Mouse (Mus musculus) kidney, adult 2 months (tissue): ENCODE measurements around the gene Cnga4. TPM values are rescaled to one million over a fixed set of nuclear protein-coding genes. Genes with fewer than 3 reads are reported as not detected.

ENCODE experiments used
- DNase-seq: peaks from one replicate; pipeline ENCODE4 v3.0.0; 2021
- H3K27ac ChIP-seq: fragments of 200-500 bp; 2 replicates; pipeline ENCODE4 v1.5.1; 2012; ENCODE audit warnings: low read depth, low read length, control low read depth, inconsistent platforms; ENCODE audit not compliant: insufficient read depth
- H3K27me3 ChIP-seq: fragments of 200-500 bp; replicated peaks from 2 replicates; pipeline ENCODE4 v1.6.1; 2012; ENCODE audit warnings: mild to moderate bottlenecking, moderate library complexity, low read length, inconsistent platforms; ENCODE audit not compliant: control insufficient read depth, insufficient read depth
- H3K36me3 ChIP-seq: fragments of 200-500 bp; 2 replicates; pipeline ENCODE4 v1.6.1; 2012; ENCODE audit warnings: mild to moderate bottlenecking, moderate library complexity, low read length, inconsistent platforms; ENCODE audit not compliant: control insufficient read depth, insufficient read depth
- H3K4me1 ChIP-seq: fragments of 200-500 bp; 2 replicates; pipeline ENCODE4 v1.6.1; 2011; ENCODE audit warnings: low read length; ENCODE audit not compliant: control insufficient read depth, insufficient read depth
- H3K4me3 ChIP-seq: fragments of 200-500 bp; 2 replicates; pipeline ENCODE4 v1.5.1; 2011; ENCODE audit warnings: mild to moderate bottlenecking, low read depth, low read length, control low read depth; ENCODE audit not compliant: insufficient read depth
- CTCF ChIP-seq: fragments of 200-500 bp; conservative IDR thresholded peaks from 2 replicates; pipeline ENCODE4 v1.5.1; 2011; ENCODE audit warnings: low read depth, mild to moderate bottlenecking, control low read depth, low read length, moderate library complexity, mixed read lengths; ENCODE audit not compliant: insufficient read depth, insufficient read length
- POLR2A ChIP-seq: fragments of 200-500 bp; IDR thresholded peaks from one replicate; pipeline ENCODE4 v1.6.1; 2011; ENCODE audit warnings: low read depth, low read length, control low read depth
- WGBS: fragments of 180-500 bp; shearing (Covaris S2); methylation state at CpG from one replicate; pipeline ENCODE4 v1.1.7; 2018; 5-methylcytosine and 5-hydroxymethylcytosine counted together
- polyA plus RNA-seq: library from polyadenylated mRNA; depleted of rRNA; stranded (reverse); fragments of >200 nt; gene quantifications from 2 replicates; pipeline ENCODE4 v1.2.3, GENCODE M21; 2012

Gene Cnga4
- polyA plus RNA-seq, 1 experiment, result 0.16 TPM

DNA sequence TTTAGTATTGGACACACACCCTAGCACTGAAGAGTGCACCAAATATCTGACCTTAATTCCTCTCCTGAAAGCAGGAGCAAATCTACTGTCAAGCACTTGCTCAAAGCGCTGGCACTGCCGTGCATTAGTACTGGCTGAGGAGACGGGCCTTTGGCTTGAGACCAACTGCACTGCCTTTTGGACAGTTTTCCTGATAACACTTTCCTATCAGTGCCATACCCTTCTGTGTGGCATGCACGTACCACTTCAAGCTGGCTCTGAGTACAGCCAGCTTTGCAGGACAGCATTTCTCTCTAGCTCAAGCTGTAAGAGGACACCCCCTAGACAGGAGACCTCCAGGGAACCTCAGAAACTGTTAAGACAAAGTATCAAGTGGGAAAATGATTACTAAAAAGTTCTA, 30.9 kb upstream of the Cnga4 start:
- WGBS, result 86% methylated on average over 4 of the region's 4 CpGs
- Histone ChIP-seq H3K36me3 (peaks cover 6% of the 10 kb centered on the region), H3K27me3 (no peaks in the 10 kb centered on the region), H3K4me3 (no peak overlapping the region), H3K27ac (no peak overlapping the region), H3K4me1 (no peaks in the 10 kb centered on the region)
- no peak for DNase-seq
- no peak for TF ChIP-seq CTCF
- no peak for TF ChIP-seq POLR2A

DNA sequence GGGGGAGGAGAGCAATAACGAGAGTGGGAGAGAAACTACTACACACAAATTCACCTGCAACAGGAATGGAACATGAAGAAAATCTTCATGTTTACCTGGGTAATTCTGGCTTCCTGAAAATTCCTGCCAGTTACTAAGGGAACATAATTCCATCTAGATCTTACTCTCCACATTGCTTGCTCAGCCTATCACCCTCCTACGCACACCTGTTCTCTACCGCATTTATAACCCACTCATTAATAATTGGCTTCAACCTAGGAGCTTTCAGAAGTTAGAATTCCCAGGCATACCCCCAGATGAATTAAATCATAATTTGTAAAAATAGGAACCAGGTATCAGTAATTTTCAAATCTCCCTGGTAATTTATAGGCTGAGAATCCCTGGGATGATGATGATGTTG, 30.4 kb upstream of the Cnga4 start:
- no peak for DNase-seq
- Histone ChIP-seq H3K4me3 (no peak overlapping the region), H3K27ac (no peak overlapping the region), H3K36me3 (peaks cover 10% of the 10 kb centered on the region), H3K27me3 (no peaks in the 10 kb centered on the region), H3K4me1 (no peaks in the 10 kb centered on the region)
- TF ChIP-seq CTCF (no peak), POLR2A (no peak)
- 94% methylated on average over 3 of the region's 3 CpGs for WGBS

DNA sequence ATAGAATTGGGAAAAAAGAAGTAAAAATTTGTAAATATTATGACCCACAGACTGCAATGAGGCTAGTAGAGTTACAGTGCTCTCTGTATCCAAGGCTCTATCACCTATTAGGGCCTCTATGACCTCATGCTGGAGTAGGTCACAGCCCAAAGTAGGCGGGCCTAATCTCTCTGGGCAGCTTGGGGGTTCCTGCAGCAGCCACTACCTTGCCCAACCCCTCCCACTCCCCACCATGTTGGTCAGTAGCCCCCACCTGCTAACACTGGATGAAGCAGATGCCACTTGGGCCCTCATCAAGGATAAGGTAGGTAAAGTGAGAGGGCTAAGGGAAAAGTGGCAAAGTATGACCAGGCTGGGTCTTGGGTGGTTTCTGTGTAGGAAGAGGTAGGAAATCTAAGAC, 29.5 kb upstream of the Cnga4 start, which contains the start of gene Gm5901:
Gene Gm5901 (plus strand): TSS at position 173 of the 400 bp plus-strand sequence.
- WGBS, result 92% methylated on average over 1 of the region's 1 CpGs
- Histone ChIP-seq H3K4me1 (no peaks in the 10 kb centered on the region), H3K27ac (no peak within 1 kb of the TSS), H3K36me3 (peaks cover 16% of the 10 kb centered on the region), H3K4me3 (no peak within 1 kb of the TSS), H3K27me3 (no peaks in the 10 kb centered on the region)
- no peak for DNase-seq
- TF ChIP-seq POLR2A (no peak), CTCF (no peak)

DNA sequence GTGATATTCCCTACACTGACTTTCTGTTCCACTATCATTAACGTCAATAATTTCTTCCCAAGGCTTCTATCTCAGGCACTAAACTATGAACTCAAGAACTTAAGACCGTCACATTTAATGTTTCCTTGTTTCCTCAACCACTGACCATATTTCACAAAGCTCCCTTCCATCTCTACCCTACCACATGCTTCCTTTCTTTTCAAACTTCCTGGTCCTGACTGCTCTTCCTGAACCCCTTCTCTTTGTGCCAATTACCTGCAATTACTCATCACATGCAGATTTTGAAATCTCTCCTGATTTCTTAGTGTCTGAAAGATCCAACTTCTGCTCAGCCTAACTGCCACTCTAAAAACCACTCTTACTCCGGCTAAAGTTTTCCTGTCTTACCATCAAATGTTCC, 24.0 kb upstream of the Cnga4 start:
- H3K27me3 ChIP-seq, result no peaks in the 10 kb centered on the region
- H3K27ac ChIP-seq, result no peak overlapping the region
- no peak for TF ChIP-seq CTCF
- TF ChIP-seq POLR2A, result no peak
- H3K4me3 ChIP-seq, result no peak overlapping the region
- H3K4me1 ChIP-seq, result no peaks in the 10 kb centered on the region
- DNase-seq, result no peak
- H3K36me3 ChIP-seq, result peaks cover 29% of the 10 kb centered on the region
- 95% methylated on average over 3 of the region's 3 CpGs for WGBS

DNA sequence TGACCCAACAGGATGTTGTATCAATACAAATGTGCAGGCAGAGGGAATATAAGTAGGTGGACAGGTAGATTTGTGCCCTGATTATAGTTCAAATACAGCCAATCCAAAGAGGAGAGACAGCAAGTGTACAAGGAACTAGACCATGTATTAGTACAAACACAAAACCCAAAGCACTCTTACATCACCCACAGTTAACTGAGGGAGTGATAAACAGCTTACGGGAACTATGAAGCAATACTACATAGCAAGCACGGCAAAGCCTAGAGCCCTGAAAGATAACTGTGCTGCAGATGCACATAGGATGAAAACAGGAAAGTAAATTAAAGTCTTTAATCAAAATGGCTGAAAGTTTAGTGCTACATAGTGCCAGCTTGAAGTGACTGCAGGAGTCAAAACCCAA, 16.7 kb upstream of the Cnga4 start:
- no peaks in the 10 kb centered on the region for H3K4me1 ChIP-seq
- H3K27ac ChIP-seq, result no peak overlapping the region
- DNase-seq, result no peak
- no peak overlapping the region for H3K4me3 ChIP-seq
- 96% methylated on average over 2 of the region's 2 CpGs for WGBS
- no peaks in the 10 kb centered on the region for H3K27me3 ChIP-seq
- peaks cover 11% of the 10 kb centered on the region for H3K36me3 ChIP-seq
- TF ChIP-seq POLR2A (no peak), CTCF (no peak)

DNA sequence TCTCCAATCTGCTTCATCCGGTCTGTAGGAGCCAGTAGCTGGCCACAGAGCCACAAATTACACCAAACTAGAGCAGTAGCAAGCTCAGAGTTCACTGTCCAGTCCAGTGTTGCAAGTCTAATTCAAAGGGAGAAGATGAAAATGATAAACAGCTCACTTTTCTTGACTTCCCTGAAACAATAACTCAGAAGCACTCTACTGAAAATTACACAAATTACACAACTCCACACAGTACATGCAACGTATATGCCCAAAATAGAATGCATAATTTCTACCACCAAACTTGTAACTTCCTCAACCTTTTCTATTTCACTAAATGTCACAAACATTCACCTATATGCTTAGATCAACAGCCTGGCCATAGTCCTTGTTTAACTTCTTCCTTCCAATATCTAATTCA, 14.1 kb upstream of the Cnga4 start:
- no peak for DNase-seq
- TF ChIP-seq POLR2A (no peak), CTCF (no peak)
- peaks cover 6% of the 10 kb centered on the region; the same call in 1 of the 2 replicates for H3K4me1 ChIP-seq
- 78% methylated on average over 2 of the region's 2 CpGs for WGBS
- H3K27ac ChIP-seq, result no peak overlapping the region
- H3K4me3 ChIP-seq, result no peak overlapping the region
- H3K36me3 ChIP-seq, result peaks cover 2% of the 10 kb centered on the region
- H3K27me3 ChIP-seq, result no peaks in the 10 kb centered on the region

DNA sequence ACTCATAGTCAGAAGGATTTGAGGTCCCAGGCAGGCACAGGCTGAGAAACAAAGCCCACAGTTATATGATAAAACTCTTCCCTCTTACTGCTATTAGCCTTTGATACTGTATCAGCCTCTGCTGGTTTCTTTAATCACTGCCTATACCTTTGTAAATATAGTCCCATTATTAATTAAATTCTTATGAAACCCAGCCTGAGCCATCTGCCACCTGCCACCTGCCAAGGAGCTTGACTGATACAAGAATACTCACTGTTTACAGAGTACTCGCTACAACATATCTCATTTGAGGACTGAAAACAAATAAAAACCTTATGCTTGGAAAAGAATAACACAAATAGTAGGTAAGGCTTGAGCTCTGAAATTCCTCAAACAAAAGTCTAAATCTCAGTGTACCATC, 9.8 kb upstream of the Cnga4 start:
- no peaks in the 10 kb centered on the region for H3K27me3 ChIP-seq
- H3K36me3 ChIP-seq, result no peaks in the 10 kb centered on the region; the same call in none of the 2 replicates
- TF ChIP-seq POLR2A (no peak), CTCF (no peak)
- peaks cover 12% of the 10 kb centered on the region; the same call in 1 of the 2 replicates for H3K4me1 ChIP-seq
- H3K27ac ChIP-seq, result no peak overlapping the region
- WGBS, result 93% methylated on average over 1 of the region's 1 CpGs
- DNase-seq, result no peak
- H3K4me3 ChIP-seq, result no peak overlapping the region
